Mouse (Mus musculus) cerebellum, postnatal 10 days (tissue): ENCODE data around the gene Tmem258.

ENCODE experiments used
- DNase-seq, 2 experiments: peaks; one replicate each; pipeline ENCODE4 v3.0.0; 2021; ENCODE audit warnings: mixed read lengths in 2 of 2

The Tmem258 gene

GRCm38 (mm10) chr19:10224637-10225453 lies 21.0 kb downstream of the Tmem258 start:
- DNase-seq = no peak

- no peak for DNase-seq
Observed at GRCm38 (mm10) chr19:10225767-10226166, 22.0 kb downstream of the Tmem258 start.

DNA sequence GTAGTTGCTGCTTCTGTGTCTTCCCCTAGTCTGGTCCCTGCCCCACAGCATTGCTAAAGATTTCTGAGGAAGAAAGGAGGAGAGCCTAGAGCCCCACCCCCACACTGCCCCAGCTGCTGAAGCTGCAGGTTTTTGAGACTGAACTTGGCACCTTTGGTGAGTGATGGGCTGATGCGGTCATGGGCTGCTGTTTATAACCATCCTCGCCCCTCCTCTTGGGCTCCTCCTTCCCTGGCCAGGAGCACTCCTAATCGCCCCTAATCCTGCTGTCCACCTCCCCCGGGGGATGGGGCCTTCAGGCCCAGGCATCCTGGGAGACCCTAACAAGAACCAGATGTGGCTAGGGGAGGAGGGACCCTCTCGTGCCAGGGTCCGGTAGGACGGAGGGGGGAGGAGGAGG lies 27.2 kb downstream of the Tmem258 start:
- DNase-seq = no peak

DNA sequence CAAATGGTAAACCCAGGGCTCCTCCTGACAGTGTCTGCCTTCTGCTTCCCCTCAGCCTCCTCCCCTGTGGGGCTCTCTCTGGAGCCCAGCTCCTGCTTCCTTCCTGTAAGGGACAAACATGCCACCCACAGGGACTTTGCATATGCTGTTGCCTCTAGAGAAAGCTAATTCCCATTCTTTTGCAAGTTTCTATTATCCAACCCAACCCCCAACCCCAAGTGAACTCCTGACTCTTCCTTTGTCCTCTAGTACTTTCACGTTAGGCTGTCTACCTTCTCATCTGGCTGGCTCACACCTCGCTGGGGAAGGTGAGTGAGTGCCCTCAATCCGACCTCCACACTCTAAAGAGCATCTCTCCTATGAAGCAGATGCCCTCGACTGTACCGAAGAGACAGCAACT lies 28.1 kb downstream of the Tmem258 start:
- no peak for DNase-seq

GRCm38 (mm10) chr19:10232327-10233017 lies 28.7 kb downstream of the Tmem258 start:
- peak in 1 of 2 experiments; percentile 33 for DNase-seq

- no peak for DNase-seq
Observed at GRCm38 (mm10) chr19:10235784-10236565, 32.2 kb downstream of the Tmem258 start.

GRCm38 (mm10) chr19:10238477-10238876 lies 34.7 kb downstream of the Tmem258 start:
- no peak for DNase-seq

GRCm38 (mm10) chr19:10239419-10239818 lies 35.6 kb downstream of the Tmem258 start:
- DNase-seq = no peak

DNA sequence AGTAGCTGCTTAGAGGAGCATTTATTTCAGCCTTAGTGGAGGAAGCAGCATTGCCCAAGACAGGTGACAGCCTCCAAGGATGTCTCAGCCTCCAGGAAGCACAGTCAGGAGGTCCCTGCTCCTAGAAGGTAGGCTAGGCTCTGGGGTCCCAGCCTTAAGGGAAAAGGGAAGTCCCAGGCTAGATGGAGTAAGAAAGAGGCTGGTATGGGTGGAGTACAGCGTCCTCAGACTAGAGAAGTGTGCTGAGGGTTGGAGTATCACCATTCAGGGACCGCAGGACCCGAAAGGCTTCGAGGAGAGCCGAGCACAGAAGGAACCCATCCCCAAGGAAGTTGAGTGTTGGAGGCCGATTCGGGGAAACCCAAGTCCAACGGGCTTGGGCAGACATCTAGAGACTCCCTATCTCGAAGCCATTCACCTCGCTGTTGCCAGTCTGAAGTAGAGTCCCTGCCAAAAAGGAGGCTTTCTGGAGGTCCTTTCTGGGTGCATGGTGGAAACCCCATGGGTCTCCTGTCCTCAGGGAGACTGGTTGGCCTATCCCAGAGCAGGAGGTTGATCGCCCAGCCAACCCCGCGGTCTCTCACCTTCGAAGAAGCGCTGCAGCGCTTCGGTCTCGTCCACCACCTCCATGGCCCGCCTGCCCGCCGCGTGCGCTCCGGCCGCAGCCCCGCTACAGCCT lies 36.3 kb downstream of the Tmem258 start:
- DNase-seq = no peak

DNA sequence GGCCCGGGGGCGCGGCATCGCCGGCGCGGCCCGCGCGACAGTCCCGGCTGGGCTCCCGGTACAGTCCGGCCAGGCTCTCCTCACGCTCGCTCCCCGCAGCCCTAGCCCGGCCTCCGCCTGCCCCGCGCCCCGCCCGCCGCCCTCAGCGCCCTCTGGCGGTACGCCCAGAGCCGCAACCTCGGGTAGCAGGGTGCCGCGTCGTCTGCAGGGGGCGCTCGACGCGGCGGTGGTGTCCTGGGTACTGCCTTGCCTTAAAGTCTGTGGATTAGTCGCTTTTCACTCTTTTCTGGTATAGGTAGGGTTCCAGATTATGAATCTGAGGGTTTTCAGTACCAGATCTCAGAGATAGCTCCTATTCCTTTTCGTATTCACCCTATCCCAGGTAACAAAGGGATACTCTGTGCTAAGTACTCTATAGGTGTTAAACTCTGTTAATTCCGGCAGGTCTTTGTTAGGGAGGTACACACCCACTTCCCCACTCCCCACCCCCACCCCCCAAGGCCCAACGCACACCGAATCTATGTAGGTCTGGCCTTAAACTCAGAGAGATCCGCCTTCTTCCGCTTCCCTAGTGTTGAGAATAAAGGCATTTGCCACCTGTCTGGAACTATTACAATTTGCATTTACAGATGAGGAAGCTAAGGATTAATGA lies 37.0 kb downstream of the Tmem258 start, which contains the start of gene Myrf:
Myrf (minus strand) TSS at position 95 of the 652 bp plus-strand sequence.
- peak; percentile 85 to 86 for DNase-seq

GRCm38 (mm10) chr19:10242916-10243315 lies 39.1 kb downstream of the Tmem258 start:
- DNase-seq = peak in 1 of 2 experiments; percentile 39

DNA sequence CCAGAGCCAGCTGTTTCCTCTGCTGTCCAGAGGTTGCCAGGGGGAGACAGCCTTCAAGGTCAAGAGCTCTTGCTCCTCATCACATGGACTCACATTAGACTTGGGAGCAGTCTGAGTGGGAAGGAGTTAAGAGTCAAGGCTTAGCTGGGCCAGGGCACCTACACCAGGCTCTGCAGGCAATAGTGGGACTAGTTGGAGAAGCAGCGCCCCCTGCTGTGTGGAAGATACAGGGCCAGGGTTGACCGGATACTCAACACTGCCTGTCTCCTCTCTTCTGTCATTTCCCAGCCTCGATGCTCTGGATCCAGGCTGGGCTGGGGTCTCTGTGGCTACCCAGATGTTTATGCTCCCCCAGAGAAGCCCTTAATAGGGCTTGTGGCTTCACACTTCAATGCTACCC lies 40.4 kb downstream of the Tmem258 start:
- peak; percentile 62 to 63 for DNase-seq

GRCm38 (mm10) chr19:10247165-10247564 lies 43.4 kb downstream of the Tmem258 start:
- no peak for DNase-seq

- no peak for DNase-seq
Observed at GRCm38 (mm10) chr19:10248128-10248527, 44.3 kb downstream of the Tmem258 start.
